Mouse (Mus musculus): ENCODE measurements around the gene Gm45234. TPM values are rescaled to one million over a fixed set of nuclear protein-coding genes. Genes with fewer than 3 reads are reported as not detected.

The Gm45234 gene
- 3.8 TPM for total RNA-seq (2023)

DNA sequence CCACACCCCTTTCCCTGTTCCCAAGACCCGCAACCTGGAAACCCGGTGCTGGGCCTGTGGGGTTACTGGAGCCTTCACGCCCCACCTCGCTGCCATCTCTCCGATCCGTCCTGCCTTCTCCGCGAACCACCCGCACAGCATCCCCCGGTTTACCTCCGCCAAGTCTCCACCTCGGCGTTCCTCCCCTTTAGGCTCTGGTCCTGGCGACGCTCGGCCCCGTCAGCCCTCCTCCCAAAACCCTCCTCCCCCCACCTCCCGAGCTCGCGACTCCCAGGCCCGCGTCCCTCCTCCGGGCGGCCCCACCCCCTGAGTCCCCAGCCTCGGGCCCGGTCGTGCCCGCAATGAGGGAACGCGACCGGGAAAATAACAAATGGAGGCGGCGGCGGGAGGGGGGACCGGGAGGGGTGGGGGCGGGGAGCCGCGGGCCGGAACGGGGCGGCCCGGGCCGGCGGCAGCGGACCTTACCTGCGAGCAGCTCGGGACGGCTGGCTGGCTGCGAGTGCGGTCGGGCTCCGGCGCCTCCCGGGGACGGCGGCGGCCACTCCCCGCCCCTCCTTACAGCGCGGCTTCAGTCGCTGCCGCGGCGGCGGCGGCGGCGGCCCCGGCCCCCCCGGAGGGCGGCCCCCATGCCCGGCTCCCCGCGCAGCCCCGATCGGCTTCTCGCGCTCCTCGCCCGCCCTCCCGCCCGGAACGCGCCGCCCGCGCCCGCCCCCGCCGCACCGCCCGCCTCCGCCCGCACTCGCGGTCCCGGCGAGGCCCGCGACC lies at the start of gene Gm45234, which contains the start of gene Atn1:
Gene Gm45234, minus strand, starts transcription at position 191 of the 765 bp plus-strand sequence.
Gene Atn1, minus strand, starts transcription at position 694 of the 765 bp plus-strand sequence.

DNA sequence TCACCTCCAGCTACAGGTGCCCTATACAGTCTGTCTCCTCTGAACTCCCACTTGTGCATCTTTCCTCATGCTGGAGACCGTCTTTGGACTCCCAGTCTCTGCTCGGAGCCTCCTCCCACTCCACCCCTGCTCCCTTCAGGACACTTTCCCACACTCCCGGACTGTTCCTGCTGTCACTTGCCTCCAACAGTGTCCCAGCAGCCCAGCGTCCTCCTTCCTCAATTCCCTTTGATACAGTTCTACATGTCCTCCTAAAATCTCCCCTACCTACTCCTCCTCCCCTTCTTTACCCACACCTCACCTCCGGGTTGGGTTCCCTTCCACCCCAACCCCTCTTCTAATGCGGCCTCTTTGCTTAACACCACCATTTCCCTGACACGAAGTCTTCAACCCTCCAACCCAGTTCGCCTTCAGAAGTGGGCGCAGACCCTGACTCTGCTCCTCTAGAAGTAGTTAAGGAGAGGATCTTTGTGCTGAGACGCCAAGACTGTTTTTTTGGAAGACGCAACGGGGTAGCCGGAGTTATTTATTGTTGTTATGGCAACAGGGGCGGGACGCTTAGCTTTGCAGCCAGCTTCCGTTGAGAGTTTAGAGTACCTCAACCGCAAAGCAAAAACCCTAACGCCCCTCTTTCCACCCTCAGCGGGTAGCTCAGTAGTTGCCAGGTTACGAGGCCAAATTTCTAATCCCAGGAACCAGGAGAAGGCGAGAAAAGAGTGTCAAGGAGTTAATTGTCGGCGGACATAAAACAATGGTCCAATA lies 23.6 kb upstream of the Gm45234 start, which contains the start of gene Lrrc23:
Gene Lrrc23, minus strand, starts transcription at position 506 of the 762 bp plus-strand sequence.

DNA sequence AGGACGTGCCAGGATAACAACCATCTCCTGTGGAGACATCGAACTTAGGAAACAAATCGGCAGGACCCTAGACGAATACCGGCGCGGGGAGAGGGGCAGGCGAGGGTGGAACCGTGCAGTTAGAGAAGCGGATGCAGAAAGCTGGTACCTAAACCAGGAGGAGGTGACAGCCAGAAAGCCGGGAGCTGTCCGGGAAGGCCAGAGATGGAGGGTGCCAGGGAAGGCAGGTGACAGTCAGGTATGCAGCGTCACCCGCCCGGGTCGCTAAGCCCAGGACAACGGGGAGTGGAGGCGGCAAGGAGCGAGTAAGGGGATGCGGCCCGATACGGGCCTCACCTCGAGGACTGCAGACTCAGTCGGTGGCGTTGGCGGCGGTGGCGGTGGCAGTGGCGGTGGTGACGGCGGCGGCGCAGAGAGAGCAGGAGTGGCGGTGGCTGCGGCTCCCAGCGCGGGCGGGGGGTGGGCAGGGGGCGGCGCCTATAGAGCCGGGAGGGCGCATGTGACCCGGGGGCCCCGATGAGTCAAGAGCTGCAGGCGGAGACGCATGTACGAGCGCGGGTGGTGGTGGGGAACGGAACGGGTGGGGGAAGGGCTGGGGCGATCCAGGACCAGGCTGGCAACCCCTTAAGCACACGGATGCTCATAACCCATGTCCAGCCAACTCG lies 13.4 kb upstream of the Gm45234 start, which contains the start of gene Eno2:
Gene Eno2, minus strand, starts transcription at position 573 of the 665 bp plus-strand sequence.

DNA sequence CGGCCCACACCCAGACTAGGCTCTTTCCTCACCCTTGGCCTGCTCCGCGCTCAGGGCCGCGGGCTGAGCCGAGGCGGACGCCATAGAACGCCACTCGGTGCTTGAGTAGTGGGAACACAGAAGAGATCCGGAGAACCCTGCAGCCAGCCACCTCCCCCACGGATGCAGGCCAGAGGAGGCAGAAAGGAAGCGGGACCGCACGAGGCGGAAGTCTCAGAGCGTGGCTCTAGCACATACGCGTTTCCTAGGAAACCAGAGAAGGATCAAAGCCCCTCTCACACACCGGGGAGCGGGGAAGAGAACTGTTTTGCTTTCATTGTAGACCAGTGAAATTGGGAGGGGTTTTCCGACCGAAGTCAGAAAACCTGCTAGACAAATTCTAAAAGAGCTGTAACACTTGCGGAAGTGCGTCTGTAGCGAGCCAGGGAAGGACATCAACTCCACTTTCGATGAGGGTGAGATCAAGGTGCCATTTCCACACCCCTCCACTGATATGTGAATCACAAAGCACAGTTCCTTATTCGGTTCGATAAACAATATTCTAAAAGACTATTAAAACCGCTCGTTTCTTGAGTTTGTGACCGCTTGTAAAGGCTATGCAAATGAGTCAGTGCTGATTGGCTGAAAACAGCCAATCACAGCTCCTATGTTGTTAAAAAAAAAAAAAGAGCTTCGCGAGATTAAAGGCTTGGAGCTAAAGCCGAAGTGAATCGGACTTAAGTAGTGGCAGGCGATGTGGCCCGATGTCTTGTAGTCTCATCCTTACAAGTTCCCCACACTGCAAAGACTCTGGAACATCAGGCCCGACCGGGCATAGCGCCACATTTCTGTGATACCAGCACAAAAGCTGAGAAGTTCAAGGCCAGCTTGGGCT lies 14.7 kb downstream of the Gm45234 start, which contains the start of gene Grcc10:
Gene Grcc10, minus strand, starts transcription at position 487 of the 874 bp plus-strand sequence.

DNA sequence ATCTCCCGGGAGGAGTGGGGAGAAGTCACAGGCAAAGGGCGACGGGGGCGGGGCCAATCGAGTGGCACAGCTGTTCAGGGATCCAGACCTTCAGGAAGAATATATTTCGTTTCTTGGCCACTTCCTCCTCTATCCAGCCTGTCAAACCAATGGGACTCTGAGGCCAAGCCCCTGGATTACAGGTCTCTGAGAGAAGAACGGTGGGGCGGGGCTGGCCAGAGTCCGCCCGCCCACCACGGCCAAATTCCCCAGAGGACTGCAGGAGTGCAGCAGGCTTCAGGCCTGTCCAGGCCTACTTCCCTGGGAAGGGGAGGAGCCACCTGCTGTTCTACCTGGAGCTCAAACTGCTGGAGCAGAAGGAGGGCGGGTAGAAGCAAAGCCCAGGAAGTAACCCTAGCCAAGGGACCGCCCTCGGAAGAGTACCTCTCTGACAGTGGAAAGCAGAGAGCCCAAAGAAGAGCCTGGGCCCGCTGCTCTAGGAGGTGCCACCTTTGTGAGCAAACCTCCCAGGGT lies 17.3 kb downstream of the Gm45234 start, which contains the start of gene Ptpn6:
Gene Ptpn6, minus strand, starts transcription at position 204 of the 513 bp plus-strand sequence.

DNA sequence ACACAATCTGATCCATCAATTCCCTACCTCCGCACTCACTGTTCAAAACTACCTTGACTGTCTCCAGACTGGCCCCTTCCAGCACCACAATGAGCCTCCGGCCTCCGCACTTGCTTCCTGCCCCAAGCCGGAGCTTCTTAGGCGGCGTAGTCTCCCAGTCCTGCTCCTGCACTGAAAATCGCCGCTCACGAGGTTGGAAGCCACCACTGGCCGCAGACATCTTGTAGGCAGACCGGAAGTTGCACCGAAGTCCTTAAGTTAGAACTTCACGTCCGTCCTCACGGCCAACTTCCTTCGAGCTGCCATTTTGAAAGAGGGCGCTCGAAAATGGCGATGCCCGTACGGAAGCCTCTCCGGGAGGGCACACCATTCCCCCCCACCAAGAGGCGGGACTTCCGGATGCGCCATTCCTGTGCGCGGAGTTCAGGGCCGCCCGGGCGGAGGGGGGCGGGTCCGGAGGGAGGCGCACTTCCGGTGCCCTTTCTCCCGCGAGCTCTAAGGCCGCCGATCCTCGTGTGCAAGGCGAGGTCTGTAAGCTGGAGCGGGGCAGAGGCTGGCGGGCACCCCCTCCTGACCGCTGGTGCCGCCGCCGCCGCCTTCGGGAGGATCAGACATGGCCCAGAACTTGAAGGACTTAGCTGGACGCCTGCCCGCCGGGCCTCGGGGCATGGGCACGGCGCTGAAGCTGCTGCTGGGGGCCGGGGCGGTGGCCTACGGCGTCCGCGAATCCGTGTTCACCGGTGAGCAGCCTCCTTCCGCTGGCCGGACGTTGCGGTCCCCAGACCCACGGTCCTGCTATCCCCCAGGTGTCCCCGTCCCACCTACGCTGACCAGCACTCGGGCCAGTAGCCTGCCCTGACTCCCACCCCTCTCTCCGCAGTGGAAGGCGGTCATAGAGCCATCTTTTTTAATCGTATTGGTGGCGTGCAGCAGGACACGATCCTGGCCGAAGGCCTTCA lies 43.7 kb downstream of the Gm45234 start, which contains the start of the genes Emg1 and Phb2:
Gene Emg1, minus strand, starts transcription at position 355 of the 959 bp plus-strand sequence.
Gene Phb2, plus strand, starts transcription at position 513 of the 959 bp plus-strand sequence.

Other genes with a start within 250 kb of the Gm45234 start
- not detected for gene C1ra, start 243.6 kb downstream of the Gm45234 start, total RNA-seq (2023)
- gene C1s1, start 213.7 kb downstream of the Gm45234 start, total RNA-seq (2023): not detected
- gene C1rb, start 185.7 kb downstream of the Gm45234 start, total RNA-seq (2023): not detected
- gene C1s2, start 119.9 kb downstream of the Gm45234 start, total RNA-seq (2023): not detected
- 56.7 TPM for gene Lpcat3, start 93.0 kb downstream of the Gm45234 start, total RNA-seq (2023)
- 154 TPM for gene Emg1, start 43.8 kb downstream of the Gm45234 start, total RNA-seq (2023)
- 159 TPM for gene Phb2, start 43.7 kb downstream of the Gm45234 start, total RNA-seq (2023)
- gene Ptpn6, start 17.3 kb downstream of the Gm45234 start, total RNA-seq (2023): 191 TPM
- 226 TPM for gene Grcc10, start 14.6 kb downstream of the Gm45234 start, total RNA-seq (2023)
- 107 TPM for gene Atn1, start 503 bp upstream of the Gm45234 start, total RNA-seq (2023)
- 1.4 TPM for gene Eno2, start 13.7 kb upstream of the Gm45234 start, total RNA-seq (2023)
- 10.1 TPM for gene Lrrc23, start 23.7 kb upstream of the Gm45234 start, total RNA-seq (2023)
- gene Spsb2, start 52.6 kb upstream of the Gm45234 start, total RNA-seq (2023): 3.6 TPM
- gene Tpi1, start 58.3 kb upstream of the Gm45234 start, total RNA-seq (2023): 26.1 TPM
- gene Usp5, start 73.5 kb upstream of the Gm45234 start, total RNA-seq (2023): 79.3 TPM
- gene Cdca3, start 73.5 kb upstream of the Gm45234 start, total RNA-seq (2023): 2.0 TPM
- gene Gnb3, start 84.3 kb upstream of the Gm45234 start, total RNA-seq (2023): not detected
- not detected for gene P3h3, start 101.7 kb upstream of the Gm45234 start, total RNA-seq (2023)
- gene Gpr162, start 108.0 kb upstream of the Gm45234 start, total RNA-seq (2023): not detected
- 9.1 TPM for gene Cd4, start 132.2 kb upstream of the Gm45234 start, total RNA-seq (2023)
- 0.83 TPM for gene Lag3, start 155.7 kb upstream of the Gm45234 start, total RNA-seq (2023)
- gene Ptms, start 164.1 kb upstream of the Gm45234 start, total RNA-seq (2023): 25.0 TPM
- 77.4 TPM for gene Mlf2, start 175.4 kb upstream of the Gm45234 start, total RNA-seq (2023)
- 33.3 TPM for gene Cops7a, start 209.5 kb upstream of the Gm45234 start, total RNA-seq (2023)
- gene Pianp, start 240.7 kb upstream of the Gm45234 start, total RNA-seq (2023): 0.21 TPM

Measured in CD8-positive naive resting alpha-beta T cell, adult 57 days (primary cell).